Mouse (Mus musculus) pancreas, adult 10 weeks (tissue): ENCODE data around the gene Cd207. TPM values are rescaled to one million over a fixed set of nuclear protein-coding genes. Genes with fewer than 3 reads are reported as not detected.

Experiments
- polyA plus RNA-seq: library from polyadenylated mRNA; stranded (reverse); fragments of 350-450 nt; fragmentation: Illumina TruSeq; extraction: RNeasy Lipid Tissue Mini Kit (QIAGEN cat#74804); gene quantifications from one replicate; pipeline ENCODE4 v1.2.3, GENCODE M21; 2015; ENCODE audit warnings: low read depth, low replicate concordance; ENCODE audit not compliant: insufficient read depth

The Cd207 gene
- not detected for polyA plus RNA-seq

DNA sequence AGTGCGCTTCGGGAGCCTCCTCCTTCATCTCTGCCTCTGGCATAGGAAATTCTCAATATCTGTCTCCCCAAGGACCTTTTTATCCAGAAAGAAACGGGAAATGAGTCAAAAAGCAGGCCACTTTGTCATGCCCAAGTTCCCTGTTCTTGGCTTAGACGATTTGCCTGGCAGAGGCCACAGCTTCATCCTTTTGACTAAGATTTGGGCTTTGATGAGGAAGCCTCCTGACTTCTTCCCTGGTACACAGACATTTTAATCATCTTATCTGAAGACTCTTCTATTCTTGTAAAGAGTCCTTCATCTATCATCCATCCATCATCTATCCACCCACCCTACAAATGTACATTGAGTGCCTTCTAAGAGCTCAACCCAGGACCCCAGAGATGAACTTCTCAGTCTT lies at the start of gene Cd207:
Gene Cd207 (minus strand): TSS at position 101 of the 400 bp plus-strand sequence.

DNA sequence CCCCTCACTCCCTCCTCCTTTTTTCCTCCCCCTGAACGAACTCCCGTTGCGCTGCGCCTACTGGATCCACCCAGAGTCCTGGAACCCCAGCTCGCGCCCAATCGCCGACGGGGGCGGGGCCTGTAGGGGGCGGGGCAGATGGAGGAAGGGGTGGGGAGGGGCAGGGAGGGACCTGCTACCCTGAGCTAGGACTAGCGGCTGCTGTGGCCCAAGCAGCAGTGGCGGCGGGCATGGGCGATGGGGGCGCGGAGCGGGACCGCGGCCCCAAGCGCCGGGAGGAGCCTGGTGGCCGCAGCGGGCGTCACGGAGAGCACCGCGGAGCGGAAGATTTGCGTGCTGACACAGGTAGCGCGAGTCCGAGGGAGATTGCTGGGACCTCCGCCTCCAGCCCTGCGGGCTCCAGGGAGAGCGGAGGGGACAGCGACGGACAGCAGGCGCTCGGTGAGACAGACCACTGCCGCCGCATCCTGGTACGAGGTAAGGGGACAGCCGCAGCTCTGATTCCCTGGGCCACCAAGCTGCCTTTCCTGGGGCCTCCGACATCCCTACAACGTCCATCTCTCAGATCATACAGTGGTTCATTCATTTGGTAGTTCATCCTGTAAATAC lies 33.5 kb upstream of the Cd207 start, which contains the start of gene Vax2:
Gene Vax2 (plus strand): TSS at position 198 of the 609 bp plus-strand sequence.

DNA sequence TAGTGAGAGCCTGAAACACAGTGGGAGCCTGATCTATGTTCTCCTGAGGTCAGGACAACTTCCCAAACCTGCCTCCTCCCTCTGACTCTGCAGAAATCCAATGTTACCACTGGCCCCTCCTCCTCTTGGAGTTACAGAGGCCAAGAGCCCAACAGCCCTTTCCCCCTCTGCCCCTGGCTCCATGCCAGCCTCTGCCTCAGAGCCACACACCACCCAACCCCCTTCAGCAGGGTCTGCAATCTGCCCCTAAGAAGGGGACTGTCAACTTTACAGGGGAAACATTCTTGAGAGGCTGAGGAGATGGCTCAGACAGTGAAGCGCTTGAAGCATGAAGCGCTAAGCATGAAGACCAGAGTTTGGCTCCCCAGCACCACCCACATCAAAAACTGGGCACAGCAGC lies 21.6 kb downstream of the Cd207 start, which contains the start of gene Clec4f:
Gene Clec4f (minus strand): TSS at position 101 of the 400 bp plus-strand sequence.

Other genes starting within 250 kb of the Cd207 start
- gene Tet3, start 218.8 kb downstream of the Cd207 start, polyA plus RNA-seq: 4.1 TPM
- 21.2 TPM for gene Dguok, start 170.9 kb downstream of the Cd207 start, polyA plus RNA-seq
- gene Actg2, start 141.6 kb downstream of the Cd207 start, polyA plus RNA-seq: 6.2 TPM
- gene Stambp, start 105.1 kb downstream of the Cd207 start, polyA plus RNA-seq: 5.2 TPM
- 0.50 TPM for gene Clec4f, start 21.7 kb downstream of the Cd207 start, polyA plus RNA-seq
- gene Vax2, start 33.4 kb upstream of the Cd207 start, polyA plus RNA-seq: not detected
- not detected for gene Atp6v1b1, start 65.1 kb upstream of the Cd207 start, polyA plus RNA-seq
- gene Ankrd53, start 84.8 kb upstream of the Cd207 start, polyA plus RNA-seq: not detected
- gene Tex261, start 98.0 kb upstream of the Cd207 start, polyA plus RNA-seq: 14.3 TPM
- 14.5 TPM for gene Nagk, start 117.1 kb upstream of the Cd207 start, polyA plus RNA-seq
- 12.1 TPM for gene Paip2b, start 153.9 kb upstream of the Cd207 start, polyA plus RNA-seq
- gene Zfp638, start 189.3 kb upstream of the Cd207 start, polyA plus RNA-seq: 21.9 TPM